Comparison of ENCODE assay signal across 11 mouse cellular contexts in genomic region chr9:75479106-75479725, GRCm38 (mm10). TPM values are rescaled to one million over a fixed set of nuclear protein-coding genes. Genes with fewer than 3 reads are reported as not detected.
DNase-seq lines count a peak whose midpoint lies in the region; ATAC-seq lines count a peak whose summit lies in the region.
"Had no signal": no experiment of that assay in that cellular context is flagged by ENCODE, and none has a peak within 500 bp of the region (broad histone marks: within the 10 kb centered on the region; RNA-seq: fewer than 3 reads in every experiment).

No protein-coding gene starts in this region.

- peak; percentile 18 to 27 for DNase-seq in left cerebral cortex, postnatal 36 days (ENCODE audit: low spot score in 2 of 2)
- no peak for DNase-seq in left cerebral cortex, adult 18-20 months (ENCODE audit: low spot score in 2 of 2)
- peak; percentile 74 to 80 for DNase-seq in cerebellum, postnatal 25 days
- DNase-seq in gastrocnemius, adult 18-20 months (ENCODE audit: low spot score) = no peak
- no peak for DNase-seq in adrenal gland, adult 8-10 months
- DNase-seq in Muller cell, postnatal 12 days (ENCODE audit: inconsistent ontology term) = no peak
- DNase-seq: kidney, adult 2 months; thymus, adult 18-20 months had no signal

- H3K4me3 ChIP-seq in midbrain, embryonic 12.5 days = no peak overlapping the region
- H3K4me3 ChIP-seq: heart, embryonic 15.5 days had no signal

- WGBS in midbrain, embryonic 12.5 days = 55% methylated on average over 8 of the region's 8 CpGs

- intact Hi-C loops in left cerebral cortex, postnatal 36 days (cut with DNase I) = no loop called here

- H3K4me2 ChIP-seq in midbrain, embryonic 12.5 days (replicated peaks) = no peak overlapping the region
- H3K4me2 ChIP-seq: heart, embryonic 15.5 days had no signal

- H3K9me3 ChIP-seq in midbrain, embryonic 12.5 days = no peaks in the 10 kb centered on the region
- H3K9me3 ChIP-seq: heart, embryonic 15.5 days had no signal

- no peaks in the 10 kb centered on the region for H3K27me3 ChIP-seq in midbrain, embryonic 12.5 days
- H3K27me3 ChIP-seq: heart, embryonic 15.5 days had no signal

- 0 out of 2 replicates have a peak, but pooled peaks cover 3% of the 10 kb centered on the region for H3K4me1 ChIP-seq in midbrain, embryonic 12.5 days
- H3K4me1 ChIP-seq: heart, embryonic 15.5 days had no signal

- no peak overlapping the region for H3K9ac ChIP-seq in midbrain, embryonic 12.5 days (replicated peaks)
- H3K9ac ChIP-seq: heart, embryonic 15.5 days had no signal

- H3K36me3 ChIP-seq in midbrain, embryonic 12.5 days = peaks cover 15% of the 10 kb centered on the region; the same call in 1 of the 2 replicates

- ATAC-seq in cerebellum, adult (ENCODE audit: insufficient number of reproducible peaks, low FRiP score, low TSS enrichment) = peak; percentile 91; the same call in 1 of the 2 replicates
- ATAC-seq in midbrain, embryonic 12.5 days (ENCODE audit: low FRiP score, low read depth) = 0 out of 2 replicates have a peak, but pooled peaks have one; percentile 65

- H3K27ac ChIP-seq in midbrain, embryonic 12.5 days (replicated peaks) = no peak overlapping the region
- H3K27ac ChIP-seq: heart, embryonic 15.5 days had no signal

RNA-seq across cellular contexts. Expression of gene Leo1, which starts 37.9 kb away (rescaled TPM):
- total RNA-seq in left cerebral cortex, postnatal 36 days (2021) = 10 to 100 TPM; 26.2 to 30.0 TPM
- 10 to 100 TPM; 28.8 to 32.0 TPM for total RNA-seq in left cerebral cortex, adult 18-20 months (2021)
- polyA plus RNA-seq in midbrain, embryonic 12.5 days (2016; fragmentation: Nextera tagmentation; extraction: Ambion mirVana) = 51.3 and 51.6 TPM in 2 replicates
- total RNA-seq in gastrocnemius, adult 18-20 months (2021) = 10 to 100 TPM; 24.0 to 27.5 TPM
- total RNA-seq in adrenal gland, adult 8-10 months (2022) = 10 to 100 TPM; 20.7 to 25.8 (median 22.3) TPM

Comparison
In these comparisons a context has a peak if more than half of its experiments do, and no peak if none do; other contexts are left out.
1. DNase-seq: peak in left cerebral cortex, postnatal 36 days (2 of 2) and cerebellum, postnatal 25 days (2 of 2); none in left cerebral cortex, adult 18-20 months (0 of 2), gastrocnemius, adult 18-20 months (single experiment), adrenal gland, adult 8-10 months (single experiment) and Muller cell, postnatal 12 days (single experiment).